Mouse (Mus musculus) lung, postnatal 0 days (tissue): ENCODE data around the gene Nme7. TPM values are rescaled to one million over a fixed set of nuclear protein-coding genes. Genes with fewer than 3 reads are reported as not detected.

Experiments
- ATAC-seq: fragments of 200-750 bp; cut with Nextera tagmentation; 2 replicates; pipeline ENCODE4 v1.8.0; 2017; ENCODE audit warnings: moderate library complexity
- DNase-seq: peaks from one replicate; pipeline ENCODE4 v3.0.0-alpha.2; 2016; ENCODE audit warnings: low spot score
- H3K27ac ChIP-seq: fragments of 300-500 bp; sonication (generic); 2 replicates; pipeline ENCODE4 v1.5.1; 2014; ENCODE audit warnings: antibody characterized with exemption, mild to moderate bottlenecking, low read length, mixed read lengths
- H3K27me3 ChIP-seq: fragments of 300-500 bp; sonication (generic); replicated peaks from 2 replicates; pipeline ENCODE4 v1.6.1; 2014; ENCODE audit warnings: low read length, mixed read lengths; ENCODE audit not compliant: insufficient read depth
- H3K36me3 ChIP-seq: fragments of 300-500 bp; sonication (generic); 2 replicates; pipeline ENCODE4 v1.6.1; 2014; ENCODE audit warnings: low read length, mixed read lengths; ENCODE audit not compliant: insufficient read depth
- H3K4me1 ChIP-seq: fragments of 300-500 bp; sonication (generic); 2 replicates; pipeline ENCODE4 v1.6.1; 2014; ENCODE audit warnings: antibody characterized with exemption, low read depth, low read length, mixed read lengths; ENCODE audit not compliant: insufficient read depth
- H3K4me2 ChIP-seq: fragments of 300-500 bp; sonication (generic); replicated peaks from 2 replicates; pipeline ENCODE4 v1.6.1; 2014; ENCODE audit warnings: low read depth, mild to moderate bottlenecking, low read length, moderate library complexity, mixed read lengths
- H3K4me3 ChIP-seq: fragments of 300-500 bp; sonication (generic); 2 replicates; pipeline ENCODE4 v1.5.1; 2014; ENCODE audit warnings: low read depth, low read length
- H3K9ac ChIP-seq: fragments of 300-500 bp; sonication (generic); replicated peaks from 2 replicates; pipeline ENCODE4 v1.6.1; 2014; ENCODE audit warnings: low read depth, mild to moderate bottlenecking
- H3K9me3 ChIP-seq: fragments of 300-500 bp; sonication (generic); 2 replicates; pipeline ENCODE4 v1.6.1; 2016; ENCODE audit warnings: low read length, mixed read lengths
- CTCF ChIP-seq: IDR thresholded peaks from 2 replicates; pipeline ENCODE4 v1.5.1; 2016; ENCODE audit warnings: antibody characterized with exemption, mild to moderate bottlenecking
- EP300 ChIP-seq: IDR thresholded peaks from 2 replicates; pipeline ENCODE4 v1.6.1; 2016; ENCODE audit warnings: antibody characterized with exemption, mild to moderate bottlenecking, control low read depth
- WGBS: fragments of 180-500 bp; shearing (Covaris S2); extraction: QIAGEN DNeasy Blood & Tissue Kit; methylation state at CpG from one replicate; pipeline ENCODE4 v1.1.7; 2014; 5-methylcytosine and 5-hydroxymethylcytosine counted together
- polyA plus RNA-seq: library from polyadenylated mRNA; unstranded; fragments of >200 nt; fragmentation: Nextera tagmentation; extraction: Ambion mirVana; gene quantifications from 2 replicates; pipeline ENCODE4 v1.2.1, GENCODE M21; 2015

The Nme7 gene
- polyA plus RNA-seq, 1 experiment from 2014 or later: 17.7 TPM

DNA sequence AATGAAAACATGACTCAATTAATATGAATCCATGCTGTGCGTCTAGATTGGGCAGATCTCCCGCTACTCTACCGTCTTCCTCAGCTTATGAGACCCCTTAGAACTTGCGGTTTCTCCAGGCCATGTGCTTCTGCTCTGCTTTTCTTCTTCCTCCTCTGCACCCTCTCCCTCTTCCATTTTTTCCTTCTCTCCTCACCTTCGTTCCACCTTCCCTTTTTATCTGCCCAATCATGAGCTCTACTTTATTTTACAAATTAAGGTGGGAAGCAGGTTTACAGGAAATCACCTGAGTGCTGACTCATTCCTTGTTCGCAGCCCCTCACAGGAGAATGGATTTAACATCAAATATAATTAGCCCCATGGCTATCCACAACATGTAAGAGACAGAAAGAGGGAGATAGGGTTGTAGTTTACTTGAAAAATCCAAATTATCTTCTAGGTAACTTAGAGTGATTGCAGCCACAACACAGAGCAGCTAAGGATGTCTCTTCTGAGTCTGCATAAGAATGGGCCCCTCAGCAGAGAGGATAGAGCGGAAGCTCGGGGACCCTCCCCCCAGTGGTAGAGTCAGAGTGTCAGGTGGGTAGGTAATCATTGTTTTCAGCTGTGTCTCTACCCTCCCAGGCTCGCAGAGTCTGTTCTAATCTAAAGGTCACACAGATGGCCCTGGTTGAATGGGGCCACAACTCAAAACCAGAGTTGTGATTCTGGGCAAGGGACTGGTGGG lies 73.0 kb downstream of the Nme7 start:
- Histone ChIP-seq H3K9ac (no peak overlapping the region), H3K36me3 (no peaks in the 10 kb centered on the region), H3K27ac (no peak overlapping the region), H3K4me1 (no peaks in the 10 kb centered on the region), H3K4me2 (no peak overlapping the region), H3K27me3 (no peaks in the 10 kb centered on the region), H3K4me3 (no peak overlapping the region), H3K9me3 (no peaks in the 10 kb centered on the region)
- TF ChIP-seq CTCF: no peak
- TF ChIP-seq EP300: no peak
- 84% methylated on average over 9 of the region's 9 CpGs for WGBS
- ATAC-seq (no peak), DNase-seq (no peak)

GRCm38 (mm10) chr1:164383621-164384020 lies 79.7 kb downstream of the Nme7 start:
- ATAC-seq (no peak), DNase-seq (no peak)
- H3K27me3 ChIP-seq: no peaks in the 10 kb centered on the region
- TF ChIP-seq EP300: no peak
- no peak for TF ChIP-seq CTCF
- no peaks in the 10 kb centered on the region for H3K4me1 ChIP-seq
- no peak overlapping the region for H3K4me3 ChIP-seq
- H3K4me2 ChIP-seq: no peak overlapping the region
- WGBS: 87% methylated on average over 8 of the region's 8 CpGs
- H3K9me3 ChIP-seq: no peaks in the 10 kb centered on the region
- H3K9ac ChIP-seq: no peak overlapping the region
- H3K36me3 ChIP-seq: no peaks in the 10 kb centered on the region
- H3K27ac ChIP-seq: no peak overlapping the region

DNA sequence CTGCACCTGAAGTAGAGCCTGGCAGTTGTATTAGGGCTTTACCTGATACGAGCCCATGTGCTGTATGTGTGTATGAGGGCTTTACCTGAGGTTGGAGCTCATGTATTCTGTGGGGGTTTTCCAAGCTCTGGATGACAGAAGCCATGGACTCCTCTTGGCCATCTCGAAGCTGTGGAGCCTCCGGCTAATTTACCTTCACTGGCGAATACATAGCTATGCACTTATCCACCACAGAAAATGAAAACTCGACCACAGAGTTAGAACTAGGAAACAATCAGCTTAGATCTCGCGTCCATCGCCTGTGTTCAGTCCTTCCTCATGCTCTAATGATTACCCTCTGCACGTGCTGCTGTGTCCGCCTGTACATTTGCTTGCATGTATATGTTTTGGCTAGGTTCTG lies 80.4 kb downstream of the Nme7 start:
- DNase-seq (no peak), ATAC-seq (no peak)
- 96% methylated on average over 10 of the region's 10 CpGs for WGBS
- no peak overlapping the region for H3K9ac ChIP-seq
- H3K4me2 ChIP-seq: no peak overlapping the region
- no peaks in the 10 kb centered on the region for H3K27me3 ChIP-seq
- no peak overlapping the region for H3K27ac ChIP-seq
- H3K36me3 ChIP-seq: no peaks in the 10 kb centered on the region
- no peak overlapping the region for H3K4me3 ChIP-seq
- no peak for TF ChIP-seq CTCF
- no peak for TF ChIP-seq EP300
- no peaks in the 10 kb centered on the region for H3K9me3 ChIP-seq
- no peaks in the 10 kb centered on the region for H3K4me1 ChIP-seq

DNA sequence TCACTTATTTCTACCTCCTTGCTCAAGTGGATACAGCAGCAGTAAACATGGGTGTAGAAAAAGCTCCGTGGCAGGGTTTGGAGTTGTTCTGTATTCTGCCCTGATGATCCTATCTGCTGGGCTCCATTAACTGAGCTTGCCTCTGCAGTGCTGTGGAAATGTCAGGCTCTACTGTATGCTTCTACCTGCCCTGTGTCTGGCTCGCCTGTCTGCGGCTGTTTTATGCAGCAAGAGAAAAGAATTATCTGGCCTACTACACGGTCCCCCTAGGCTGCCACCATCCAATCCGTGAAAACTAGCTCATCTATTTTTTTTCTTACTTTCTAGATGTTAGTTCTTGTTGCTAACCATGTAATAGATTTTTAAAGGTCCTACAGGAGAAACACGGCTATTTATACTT lies 81.1 kb downstream of the Nme7 start:
- no peaks in the 10 kb centered on the region for H3K9me3 ChIP-seq
- H3K4me2 ChIP-seq: no peak overlapping the region
- H3K4me3 ChIP-seq: no peak overlapping the region
- no peak overlapping the region for H3K9ac ChIP-seq
- no peaks in the 10 kb centered on the region for H3K4me1 ChIP-seq
- no peak for DNase-seq
- no peak for ATAC-seq
- no peaks in the 10 kb centered on the region for H3K27me3 ChIP-seq
- WGBS: 90% methylated on average over 6 of the region's 6 CpGs
- no peaks in the 10 kb centered on the region for H3K36me3 ChIP-seq
- H3K27ac ChIP-seq: no peak overlapping the region
- TF ChIP-seq EP300 (no peak), CTCF (no peak)

DNA sequence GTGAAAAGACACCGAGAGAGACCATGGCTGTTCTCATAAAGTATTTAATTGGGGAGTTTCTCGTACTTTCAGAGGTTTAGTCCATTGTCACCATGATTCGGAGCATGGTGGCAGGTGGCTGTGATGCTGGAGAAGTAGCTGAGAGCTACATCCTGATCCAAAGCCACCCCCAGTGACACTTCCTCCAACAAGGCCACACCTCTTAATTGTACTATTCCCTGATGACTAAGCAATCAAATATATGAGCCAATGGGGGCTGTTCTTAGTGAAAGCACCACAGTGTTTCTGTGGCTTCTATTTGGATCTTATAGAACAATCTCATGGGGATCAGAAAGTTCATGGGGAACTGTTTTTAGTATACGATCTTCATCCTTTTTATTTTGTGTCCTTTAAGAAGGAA lies 85.8 kb downstream of the Nme7 start:
- TF ChIP-seq EP300: no peak
- no peaks in the 10 kb centered on the region for H3K36me3 ChIP-seq
- WGBS: 92% methylated on average over 4 of the region's 4 CpGs
- H3K4me1 ChIP-seq: no peaks in the 10 kb centered on the region
- no peak for ATAC-seq
- no peak overlapping the region for H3K4me2 ChIP-seq
- H3K27me3 ChIP-seq: no peaks in the 10 kb centered on the region
- no peak for DNase-seq
- H3K9ac ChIP-seq: no peak overlapping the region
- no peaks in the 10 kb centered on the region for H3K9me3 ChIP-seq
- no peak overlapping the region for H3K4me3 ChIP-seq
- no peak overlapping the region for H3K27ac ChIP-seq

- H3K27ac ChIP-seq: no peak overlapping the region
- H3K4me1 ChIP-seq: no peaks in the 10 kb centered on the region
- no peaks in the 10 kb centered on the region for H3K36me3 ChIP-seq
- no peak overlapping the region for H3K9ac ChIP-seq
- H3K9me3 ChIP-seq: no peaks in the 10 kb centered on the region
- H3K4me3 ChIP-seq: no peak overlapping the region
- WGBS: 39% methylated on average over 3 of the region's 3 CpGs
- no peaks in the 10 kb centered on the region for H3K27me3 ChIP-seq
- TF ChIP-seq EP300: no peak
- no peak for TF ChIP-seq CTCF
- no peak for ATAC-seq
- DNase-seq: no peak
- H3K4me2 ChIP-seq: no peak overlapping the region
These were observed 88.3 kb downstream of the Nme7 start for GRCm38 (mm10) chr1:164392176-164392575.
